14 mouse cellular contexts compared by ENCODE assay signal in genomic region chr4:127358018-127358417, GRCm38 (mm10). TPM values are rescaled to one million over a fixed set of nuclear protein-coding genes. Genes with fewer than 3 reads are reported as not detected.
DNase-seq lines count a peak whose midpoint lies in the region; ATAC-seq and TF ChIP-seq lines count a peak whose summit lies in the region.
"Had no signal": no experiment of that assay in that cellular context is flagged by ENCODE, and none has a peak within 500 bp of the region (broad histone marks: within the 10 kb centered on the region; RNA-seq: fewer than 3 reads in every experiment).

Gene Gjb5 (minus strand): TSS chr4:127358181.

- no peak within 1 kb of the TSS for H3K9ac ChIP-seq in embryonic facial prominence, embryonic 14.5 days (ENCODE audit: low read depth, low read length)
- H3K9ac ChIP-seq in neural tube, embryonic 15.5 days (replicated peaks) = no peak within 1 kb of the TSS
- H3K9ac ChIP-seq in midbrain, postnatal 0 days (replicated peaks; ENCODE audit: low read length, poor library complexity, severe bottlenecking) = no peak within 1 kb of the TSS

- no peak for TF ChIP-seq CTCF in midbrain, postnatal 0 days (IDR thresholded peaks at IDR 0.05)

- H3K4me1 ChIP-seq in embryonic facial prominence, embryonic 14.5 days (ENCODE audit: control insufficient read depth, insufficient read depth, low read length) = no peaks in the 10 kb centered on the region
- no peaks in the 10 kb centered on the region for H3K4me1 ChIP-seq in neural tube, embryonic 15.5 days
- no peaks in the 10 kb centered on the region for H3K4me1 ChIP-seq in midbrain, postnatal 0 days (ENCODE audit: insufficient read depth, low read length)

- ATAC-seq in embryonic facial prominence, embryonic 14.5 days (ENCODE audit: low read depth) = peak; percentile 70; the same call in 1 of the 2 replicates
- no peak for ATAC-seq in neural tube, embryonic 15.5 days (ENCODE audit: low FRiP score)
- ATAC-seq in monocyte, adult 5-6 weeks (replicated peaks; ENCODE audit: insufficient number of reproducible peaks, low FRiP score, low TSS enrichment, poor library complexity, severe bottlenecking) = no peak
- no peak; the same call in 1 of the 2 replicates for ATAC-seq in midbrain, postnatal 0 days (ENCODE audit: low FRiP score)
- ATAC-seq: activated CD4-positive, CD25-positive, alpha-beta regulatory T cell, adult 4 months; forebrain, embryonic 14.5 days; intestine, embryonic 16.5 days had no signal

- no peak within 1 kb of the TSS for H3K4me2 ChIP-seq in embryonic facial prominence, embryonic 14.5 days (ENCODE audit: low read depth, low read length)
- H3K4me2 ChIP-seq in neural tube, embryonic 15.5 days = 0 out of 2 replicates have a peak within 1 kb of the TSS, but pooled peaks have one; percentile 16
- no peak within 1 kb of the TSS for H3K4me2 ChIP-seq in midbrain, postnatal 0 days (ENCODE audit: low read depth, low read length, poor library complexity, severe bottlenecking)

- DNase-seq in kidney, postnatal 10 days = peak; percentile 28
- no peak for DNase-seq in kidney, postnatal 36 days
- peak; percentile 80 for DNase-seq in ZHBTc4 (ENCODE audit: low read depth, low spot score)
- no peak for DNase-seq in embryonic facial prominence, embryonic 14.5 days (ENCODE audit: low spot score)
- no peak for DNase-seq in midbrain, postnatal 0 days (ENCODE audit: low spot score)
- DNase-seq: cerebellum, postnatal 25 days; gastrocnemius, postnatal 36 days; heart, postnatal 10 days had no signal

- H3K4me3 ChIP-seq in embryonic facial prominence, embryonic 14.5 days (ENCODE audit: low read depth, low read length) = no peak within 1 kb of the TSS
- no peak within 1 kb of the TSS for H3K4me3 ChIP-seq in neural tube, embryonic 15.5 days (replicated peaks)
- H3K4me3 ChIP-seq in midbrain, postnatal 0 days (ENCODE audit: low read depth, low read length) = no peak within 1 kb of the TSS

- no peaks in the 10 kb centered on the region for H3K27me3 ChIP-seq in embryonic facial prominence, embryonic 14.5 days (replicated peaks; ENCODE audit: control insufficient read depth, insufficient read depth, low read length)
- H3K27me3 ChIP-seq in neural tube, embryonic 15.5 days (replicated peaks) = no peaks in the 10 kb centered on the region
- H3K27me3 ChIP-seq in midbrain, postnatal 0 days (ENCODE audit: insufficient read depth, low read length) = no peaks in the 10 kb centered on the region

- H3K27ac ChIP-seq in embryonic facial prominence, embryonic 14.5 days (replicated peaks; ENCODE audit: low read depth, low read length) = no peak within 1 kb of the TSS
- H3K27ac ChIP-seq in neural tube, embryonic 15.5 days (replicated peaks) = no peak within 1 kb of the TSS
- H3K27ac ChIP-seq in midbrain, postnatal 0 days (ENCODE audit: low read depth, low read length) = no peak within 1 kb of the TSS

- H3K36me3 ChIP-seq in embryonic facial prominence, embryonic 14.5 days (ENCODE audit: control insufficient read depth, insufficient read depth, low read length) = no peaks in the 10 kb centered on the region
- H3K36me3 ChIP-seq in neural tube, embryonic 15.5 days = no peaks in the 10 kb centered on the region
- no peaks in the 10 kb centered on the region for H3K36me3 ChIP-seq in midbrain, postnatal 0 days (ENCODE audit: insufficient read depth, low read length)

- WGBS in embryonic facial prominence, embryonic 14.5 days = 19% methylated on average over 5 of the region's 5 CpGs
- 31% methylated on average over 5 of the region's 5 CpGs for WGBS in neural tube, embryonic 15.5 days
- 40% methylated on average over 5 of the region's 5 CpGs for WGBS in midbrain, postnatal 0 days

- H3K9me3 ChIP-seq in embryonic facial prominence, embryonic 14.5 days (ENCODE audit: control insufficient read depth, low read length) = no peaks in the 10 kb centered on the region
- no peaks in the 10 kb centered on the region for H3K9me3 ChIP-seq in neural tube, embryonic 15.5 days (replicated peaks)
- H3K9me3 ChIP-seq in midbrain, postnatal 0 days (ENCODE audit: low read length) = no peaks in the 10 kb centered on the region

RNA-seq across cellular contexts. Expression of gene Gjb5, which starts in this region (rescaled TPM):
- 1.1 and 1.4 TPM in 2 replicates for polyA plus RNA-seq in embryonic facial prominence, embryonic 14.5 days (2014; fragmentation: Nextera tagmentation; extraction: Ambion mirVana)
- 0.41 and 0.49 TPM in 2 replicates for polyA plus RNA-seq in neural tube, embryonic 15.5 days (2015; fragmentation: Nextera tagmentation; extraction: Ambion mirVana)
- not detected in 3 replicates for total RNA-seq in monocyte, adult 5-6 weeks (2017)
- 0.33 and 0.49 TPM in 2 replicates for total RNA-seq in midbrain, postnatal 0 days (2014; rRNA removed)
- 0.18 and 0.35 TPM in 2 replicates for polyA plus RNA-seq in midbrain, postnatal 0 days (2015; fragmentation: Nextera tagmentation; extraction: Ambion mirVana)
- total RNA-seq: left cerebral cortex, adult 8-10 months had no signal
- polyA plus RNA-seq: activated CD4-positive, CD25-positive, alpha-beta regulatory T cell, adult 4 months had no signal

Comparison
In these comparisons a context has a peak if more than half of its experiments do, and no peak if none do; other contexts are left out.
1. DNase-seq: peak in kidney, postnatal 10 days (single experiment) and ZHBTc4 (single experiment); none in kidney, postnatal 36 days (0 of 2), embryonic facial prominence, embryonic 14.5 days (single experiment) and midbrain, postnatal 0 days (single experiment).